Comparison of ENCODE assay signal across 16 mouse cellular contexts in genomic region chr12:53752281-53753072, GRCm38 (mm10).
DNase-seq lines count a peak whose midpoint lies in the region; ATAC-seq and TF ChIP-seq lines count a peak whose summit lies in the region.
"Had no signal": no experiment of that assay in that cellular context is flagged by ENCODE, and none has a peak within 500 bp of the region (broad histone marks: within the 10 kb centered on the region; RNA-seq: fewer than 3 reads in every experiment).

No protein-coding gene starts in this region.

- no peak overlapping the region for H3K4me3 ChIP-seq in heart, embryonic 13.5 days
- no peak overlapping the region for H3K4me3 ChIP-seq in limb, embryonic 14.5 days (replicated peaks; ENCODE audit: low read length)
- no peak overlapping the region for H3K4me3 ChIP-seq in limb, embryonic 10.5 days
- no peak overlapping the region for H3K4me3 ChIP-seq in hindbrain, embryonic 15.5 days
- H3K4me3 ChIP-seq in cerebellum, adult 2 months (replicated peaks; ENCODE audit: insufficient read depth, low read depth, low read length) = no peak overlapping the region
- H3K4me3 ChIP-seq: gastrocnemius, adult 2 months had no signal

- whole genome bisulfite sequencing in heart, embryonic 13.5 days = 56% methylated on average over 13 of the region's 13 CpGs
- WGBS in limb, embryonic 14.5 days = 48% methylated on average over 13 of the region's 13 CpGs
- 85% methylated on average over 13 of the region's 13 CpGs for WGBS in limb, embryonic 10.5 days
- 58% methylated on average over 13 of the region's 13 CpGs for WGBS in hindbrain, embryonic 15.5 days
- 70% methylated on average over 13 of the region's 13 CpGs for WGBS in cerebellum, adult 2 months

- H3K27me3 ChIP-seq in heart, embryonic 13.5 days (replicated peaks) = no peaks in the 10 kb centered on the region
- no peaks in the 10 kb centered on the region for H3K27me3 ChIP-seq in limb, embryonic 14.5 days (ENCODE audit: control insufficient read depth, insufficient read depth, low read length)
- peaks cover 26% of the 10 kb centered on the region for H3K27me3 ChIP-seq in limb, embryonic 10.5 days (ENCODE audit: low read depth, poor library complexity, severe bottlenecking)
- H3K27me3 ChIP-seq in hindbrain, embryonic 15.5 days = no peaks in the 10 kb centered on the region
- no peaks in the 10 kb centered on the region; the same call in 1 of the 2 replicates for H3K27me3 ChIP-seq in cerebellum, adult 2 months (ENCODE audit: control insufficient read depth, insufficient read depth, low read length)

- no peaks in the 10 kb centered on the region for H3K36me3 ChIP-seq in heart, embryonic 13.5 days
- H3K36me3 ChIP-seq in limb, embryonic 14.5 days (ENCODE audit: control insufficient read depth, insufficient read depth, low read length) = no peaks in the 10 kb centered on the region
- H3K36me3 ChIP-seq in limb, embryonic 10.5 days = no peaks in the 10 kb centered on the region
- no peaks in the 10 kb centered on the region for H3K36me3 ChIP-seq in hindbrain, embryonic 15.5 days

- H3K9me3 ChIP-seq in heart, embryonic 13.5 days = no peaks in the 10 kb centered on the region
- H3K9me3 ChIP-seq in limb, embryonic 14.5 days (ENCODE audit: control insufficient read depth, low read length) = no peaks in the 10 kb centered on the region
- no peaks in the 10 kb centered on the region for H3K9me3 ChIP-seq in limb, embryonic 10.5 days (replicated peaks)
- no peaks in the 10 kb centered on the region for H3K9me3 ChIP-seq in hindbrain, embryonic 15.5 days

- ATAC-seq in heart, embryonic 13.5 days (ENCODE audit: extremely low read depth, insufficient number of reproducible peaks, low FRiP score, low TSS enrichment) = no peak
- ATAC-seq in limb, embryonic 14.5 days (ENCODE audit: low FRiP score, low read depth) = no peak
- ATAC-seq in hindbrain, embryonic 15.5 days (ENCODE audit: low FRiP score, low read depth) = no peak
- ATAC-seq: CD4-positive, CD25-positive, alpha-beta regulatory T cell, adult 4 months; inflammation-experienced regulatory T-cells, adult 6 months had no signal

- intact Hi-C loops in heart, postnatal 25 days (cut with DNase I) = no loop called here

- H3K4me2 ChIP-seq in heart, embryonic 13.5 days = peak overlapping the region; percentile 58; the same call in 1 of the 2 replicates
- no peak overlapping the region for H3K4me2 ChIP-seq in limb, embryonic 14.5 days (replicated peaks; ENCODE audit: low read depth, low read length, severe bottlenecking)
- H3K4me2 ChIP-seq in hindbrain, embryonic 15.5 days = no peak overlapping the region
- H3K4me2 ChIP-seq: liver, embryonic 11.5 days had no signal

- no peak overlapping the region for H3K9ac ChIP-seq in heart, embryonic 13.5 days
- H3K9ac ChIP-seq in limb, embryonic 14.5 days (ENCODE audit: low read depth, low read length, severe bottlenecking) = no peak overlapping the region
- no peak overlapping the region for H3K9ac ChIP-seq in hindbrain, embryonic 15.5 days

- H3K4me1 ChIP-seq in heart, embryonic 13.5 days = peaks cover 27% of the 10 kb centered on the region
- H3K4me1 ChIP-seq in limb, embryonic 14.5 days (ENCODE audit: control insufficient read depth, insufficient read depth, low read length) = peaks cover 20% of the 10 kb centered on the region
- peaks cover 22% of the 10 kb centered on the region for H3K4me1 ChIP-seq in limb, embryonic 10.5 days
- H3K4me1 ChIP-seq in hindbrain, embryonic 15.5 days (replicated peaks) = peaks cover 46% of the 10 kb centered on the region
- no peaks in the 10 kb centered on the region for H3K4me1 ChIP-seq in cerebellum, adult 2 months (ENCODE audit: control insufficient read depth, insufficient read depth, low read length)

- TF ChIP-seq CTCF in brain, embryonic 14.5 days (IDR thresholded peaks at IDR 0.05; ENCODE audit: borderline replicate concordance, extremely low read depth, insufficient read depth, insufficient read length) = no peak
- TF ChIP-seq CTCF in cerebellum, adult 2 months (IDR thresholded peaks at IDR 0.05; ENCODE audit: borderline replicate concordance, insufficient read depth, low read depth, low read length) = no peak

- no peak for TF ChIP-seq POLR2A in limb, embryonic 14.5 days (IDR thresholded peaks at IDR 0.05; ENCODE audit: borderline replicate concordance, extremely low read depth, insufficient read depth, insufficient read length)
- no peak for TF ChIP-seq POLR2A in brain, embryonic 14.5 days (IDR thresholded peaks at IDR 0.05; ENCODE audit: borderline replicate concordance, extremely low read depth, insufficient read depth, insufficient read length, poor library complexity, severe bottlenecking)
- no peak for TF ChIP-seq POLR2A in cerebellum, adult 2 months (IDR thresholded peaks at IDR 0.05; ENCODE audit: borderline replicate concordance, insufficient read depth, low read length)

- DNase-seq in heart, postnatal 25 days (ENCODE audit: low spot score) = no peak
- peak; percentile 44 for DNase-seq in limb, embryonic 14.5 days (ENCODE audit: low spot score)
- DNase-seq in limb, embryonic 10.5 days (ENCODE audit: low spot score) = no peak
- peak; percentile 83 for DNase-seq in brain, embryonic 14.5 days (ENCODE audit: low read depth)
- no peak for DNase-seq in cerebellum, adult 9-10 months
- DNase-seq in cerebellum, adult 2 months = no peak
- DNase-seq: gastrocnemius, adult 2 months; heart, adult 18-20 months; kidney, postnatal 10 days; layer of hippocampus, adult 9-11 months; thymus, postnatal 36 days had no signal

- peak overlapping the region; percentile 61 for H3K27ac ChIP-seq in heart, embryonic 13.5 days (replicated peaks)
- H3K27ac ChIP-seq in limb, embryonic 14.5 days (replicated peaks; ENCODE audit: low read depth, low read length) = no peak overlapping the region
- no peak overlapping the region for H3K27ac ChIP-seq in limb, embryonic 10.5 days
- peak overlapping the region; percentile 57 for H3K27ac ChIP-seq in hindbrain, embryonic 15.5 days (replicated peaks)
- H3K27ac ChIP-seq in cerebellum, adult 2 months (ENCODE audit: insufficient read depth, low read length) = no peak overlapping the region
- H3K27ac ChIP-seq: gastrocnemius, adult 2 months had no signal

Comparison
In these comparisons a context has a peak if more than half of its experiments do, and no peak if none do; other contexts are left out.
1. DNase-seq: peak in limb, embryonic 14.5 days (single experiment) and brain, embryonic 14.5 days (single experiment); none in heart, postnatal 25 days (single experiment), limb, embryonic 10.5 days (single experiment), cerebellum, adult 9-10 months (single experiment) and cerebellum, adult 2 months (0 of 2).
2. H3K27ac ChIP-seq: peak in heart, embryonic 13.5 days (single experiment) and hindbrain, embryonic 15.5 days (single experiment); none in limb, embryonic 14.5 days (single experiment), limb, embryonic 10.5 days (single experiment) and cerebellum, adult 2 months (single experiment).